ENCODE assay signal across 8 mouse cellular contexts in genomic region chr19:54044507-54045371, GRCm38 (mm10). TPM values are rescaled to one million over a fixed set of nuclear protein-coding genes. Genes with fewer than 3 reads are reported as not detected.
DNase-seq lines count a peak whose midpoint lies in the region; ATAC-seq and TF ChIP-seq lines count a peak whose summit lies in the region.

No protein-coding gene starts in this region.

- ATAC-seq in limb, embryonic 12.5 days (ENCODE audit: insufficient number of reproducible peaks, insufficient read depth, low FRiP score, low TSS enrichment, low read depth): peak; percentile 85
- ATAC-seq in midbrain, embryonic 15.5 days (replicated peaks): peak; percentile 90
- ATAC-seq in stomach, postnatal 0 days (ENCODE audit: low FRiP score, low TSS enrichment): peak; percentile 25; the same call in 1 of the 2 replicates

- no peaks in the 10 kb centered on the region for H3K79me2 ChIP-seq in heart, adult 2 months (replicated peaks; ENCODE audit: control insufficient read depth, insufficient read depth, low read length)

- peak overlapping the region; percentile 56 for H3K4me3 ChIP-seq in heart, adult 2 months
- H3K4me3 ChIP-seq in limb, embryonic 12.5 days (replicated peaks): peak overlapping the region; percentile 55
- H3K4me3 ChIP-seq in midbrain, embryonic 15.5 days: peak overlapping the region; percentile 59
- H3K4me3 ChIP-seq in stomach, postnatal 0 days (ENCODE audit: low read depth, low read length): peak overlapping the region; percentile 50

- no peak for TF ChIP-seq POLR2A in heart, adult 2 months (IDR thresholded peaks at IDR 0.05; ENCODE audit: insufficient read depth, low read depth, low read length)

- no peaks in the 10 kb centered on the region for H3K36me3 ChIP-seq in heart, adult 2 months (ENCODE audit: control insufficient read depth, insufficient read depth, low read length)
- no peaks in the 10 kb centered on the region for H3K36me3 ChIP-seq in limb, embryonic 12.5 days
- H3K36me3 ChIP-seq in midbrain, embryonic 15.5 days (replicated peaks): no peaks in the 10 kb centered on the region
- no peaks in the 10 kb centered on the region for H3K36me3 ChIP-seq in stomach, postnatal 0 days (ENCODE audit: control insufficient read depth, insufficient read depth, low read length)

- DNase-seq in urinary bladder, adult 2 months (ENCODE audit: low spot score): peak; percentile 51
- no peak for DNase-seq in urinary bladder, postnatal 10 days (ENCODE audit: low spot score)
- DNase-seq in embryo, embryonic 9.5 days (ENCODE audit: extremely low spot score): peak; percentile 86
- DNase-seq in heart, adult 2 months: peak; percentile 43 to 63
- DNase-seq in kidney, adult 8-10 months: peak; percentile 17 to 46
- peak; percentile 75 for DNase-seq in stomach, postnatal 0 days (ENCODE audit: low spot score)

- intact Hi-C loops in heart, adult 2 months (cut with DNase I): loop anchor here (2.0 to 10.0 kb wide), 4 partner anchors 97 to 1162 kb away; no protein-coding TSS in a partner anchor

- H3K27me3 ChIP-seq in heart, adult 2 months (ENCODE audit: control insufficient read depth, insufficient read depth, low read length): peaks cover 25% of the 10 kb centered on the region
- H3K27me3 ChIP-seq in limb, embryonic 12.5 days: peaks cover 61% of the 10 kb centered on the region
- peaks cover 31% of the 10 kb centered on the region for H3K27me3 ChIP-seq in midbrain, embryonic 15.5 days (replicated peaks)
- peaks cover 10% of the 10 kb centered on the region; the same call in 1 of the 2 replicates for H3K27me3 ChIP-seq in stomach, postnatal 0 days (ENCODE audit: control insufficient read depth, insufficient read depth, low read length)

- H3K9me3 ChIP-seq in limb, embryonic 12.5 days: no peaks in the 10 kb centered on the region
- no peaks in the 10 kb centered on the region for H3K9me3 ChIP-seq in midbrain, embryonic 15.5 days
- no peaks in the 10 kb centered on the region for H3K9me3 ChIP-seq in stomach, postnatal 0 days (ENCODE audit: control insufficient read depth, low read length)

- H3K9ac ChIP-seq in heart, adult 2 months (ENCODE audit: low read depth, low read length): peak overlapping the region; percentile 13
- peak overlapping the region; percentile 51 for H3K9ac ChIP-seq in limb, embryonic 12.5 days (replicated peaks)
- H3K9ac ChIP-seq in midbrain, embryonic 15.5 days: peak overlapping the region; percentile 54
- peak overlapping the region; percentile 41 for H3K9ac ChIP-seq in stomach, postnatal 0 days (ENCODE audit: low read length)

- TF ChIP-seq EP300 in heart, adult 2 months (IDR thresholded peaks at IDR 0.05; ENCODE audit: insufficient read depth, low read depth, low read length): no peak
- no peak for TF ChIP-seq EP300 in stomach, postnatal 0 days (optimal IDR thresholded peaks at IDR 0.05)

- WGBS in heart, adult 2 months: 2% methylated on average over 59 of the region's 59 CpGs
- WGBS in limb, embryonic 12.5 days: under 1% methylated on average over 56 of the region's 59 CpGs
- under 1% methylated on average over 58 of the region's 59 CpGs for WGBS in midbrain, embryonic 15.5 days
- WGBS in stomach, postnatal 0 days: under 1% methylated on average over 53 of the region's 59 CpGs

- peak overlapping the region; percentile 99 for H3K4me2 ChIP-seq in limb, embryonic 12.5 days
- peak overlapping the region; percentile 93 for H3K4me2 ChIP-seq in midbrain, embryonic 15.5 days
- H3K4me2 ChIP-seq in stomach, postnatal 0 days (replicated peaks; ENCODE audit: low read depth): peak overlapping the region; percentile 95

- H3K27ac ChIP-seq in heart, adult 2 months: no peak overlapping the region
- no peak overlapping the region for H3K27ac ChIP-seq in limb, embryonic 12.5 days
- H3K27ac ChIP-seq in midbrain, embryonic 15.5 days: peak overlapping the region; percentile 57
- no peak overlapping the region for H3K27ac ChIP-seq in stomach, postnatal 0 days (replicated peaks)

- TF ChIP-seq CTCF in heart, adult 2 months (IDR thresholded peaks at IDR 0.05): peak; percentile 68
- TF ChIP-seq CTCF in stomach, postnatal 0 days (IDR thresholded peaks at IDR 0.05; ENCODE audit: low read depth): peak; percentile 83

- H3K4me1 ChIP-seq in heart, adult 2 months (ENCODE audit: control insufficient read depth, insufficient read depth, low read length): 0 out of 2 replicates have a peak, but pooled peaks cover 2% of the 10 kb centered on the region
- peaks cover 30% of the 10 kb centered on the region for H3K4me1 ChIP-seq in limb, embryonic 12.5 days (replicated peaks)
- H3K4me1 ChIP-seq in midbrain, embryonic 15.5 days: peaks cover 38% of the 10 kb centered on the region
- peaks cover 7% of the 10 kb centered on the region; the same call in 1 of the 2 replicates for H3K4me1 ChIP-seq in stomach, postnatal 0 days (replicated peaks; ENCODE audit: control insufficient read depth, insufficient read depth)

RNA-seq across cellular contexts. Expression of gene Adra2a, which starts 0.8 kb away (rescaled TPM):
- 1.5 and 2.2 TPM in 2 replicates for polyA plus RNA-seq in urinary bladder, adult 2 months (2012; rRNA removed)
- under 1 TPM; 0.23 to 0.25 TPM for total RNA-seq in heart, adult 2 months (2021)
- 0.06 and 0.20 TPM in 2 replicates for polyA plus RNA-seq in heart, adult 2 months (2012; rRNA removed)
- polyA plus RNA-seq in limb, embryonic 12.5 days (2016; fragmentation: Nextera tagmentation; extraction: Ambion mirVana): 0.11 and 0.27 TPM in 2 replicates
- 3.2 and 3.7 TPM in 2 replicates for polyA plus RNA-seq in midbrain, embryonic 15.5 days (2015; fragmentation: Nextera tagmentation; extraction: Ambion mirVana)
- polyA plus RNA-seq in stomach, postnatal 0 days (2015; fragmentation: Nextera tagmentation; extraction: Ambion mirVana): 0.16 and 0.18 TPM in 2 replicates

Comparison
In these comparisons a context has a peak if more than half of its experiments do, and no peak if none do; other contexts are left out.
1. ATAC-seq: peak in every context shown above with its lines; median percentile 90 in midbrain, embryonic 15.5 days; 85 in limb, embryonic 12.5 days; 25 in stomach, postnatal 0 days.